Mouse (Mus musculus) C2C12 (cell line): ENCODE results near the gene Camta1.

Source experiments
- CTCF ChIP-seq: IDR thresholded peaks from one replicate; pipeline ENCODE4 v1.5.1; 2011; ENCODE audit not compliant: control insufficient read depth, insufficient read depth, insufficient read length
- MAX ChIP-seq: IDR thresholded peaks from one replicate; pipeline ENCODE4 v1.6.1; 2011; ENCODE audit warnings: mild to moderate bottlenecking, control low read depth
- MYOD1 ChIP-seq: IDR thresholded peaks from one replicate; pipeline ENCODE4 v1.6.1; 2011; ENCODE audit warnings: low read depth; ENCODE audit not compliant: control insufficient read depth, insufficient read length

DNA sequence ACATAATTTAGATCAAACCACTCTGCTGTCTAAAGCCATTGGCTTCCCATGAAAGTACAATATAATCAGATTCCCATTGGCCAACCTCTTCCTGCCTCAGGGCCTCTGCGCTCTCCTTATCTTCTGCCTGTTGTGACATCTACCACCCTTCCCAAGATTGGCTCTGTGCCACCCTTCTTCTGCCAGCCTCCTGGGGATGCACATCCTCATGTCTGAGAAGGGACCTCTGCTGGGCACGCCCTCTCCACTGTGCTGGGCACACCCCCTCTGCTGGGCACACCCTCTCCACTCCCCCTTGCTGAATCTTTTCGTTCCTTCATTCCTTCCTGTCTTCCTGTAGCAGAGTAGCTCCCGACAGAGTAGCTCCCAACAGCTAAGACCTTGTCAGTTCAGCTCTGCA lies 727.9 kb downstream of the Camta1 start:
- TF ChIP-seq MAX (no peak), CTCF (no peak), MYOD1 (no peak)
